Mouse (Mus musculus) ES-E14 (cell line): ENCODE measurements around the gene Cops6.
A peak's percentile ranks its signal among the peaks of the same experiment; 100 is the strongest.

Experiments
- CHD2 ChIP-seq: IDR thresholded peaks from 2 replicates; pipeline ENCODE4 v1.6.1; 2014; ENCODE audit warnings: mild to moderate bottlenecking, low read depth, low read length, inconsistent platforms
- HCFC1 ChIP-seq: IDR thresholded peaks from 2 replicates; pipeline ENCODE4 v1.6.1; 2012; ENCODE audit warnings: low read length, inconsistent platforms, borderline replicate concordance; ENCODE audit not compliant: insufficient read depth
- MAFK ChIP-seq: IDR thresholded peaks from 2 replicates; pipeline ENCODE4 v1.6.1; 2014; ENCODE audit warnings: mild to moderate bottlenecking, low read depth, low read length, inconsistent platforms; ENCODE audit not compliant: insufficient read depth
- ZNF384 ChIP-seq: IDR thresholded peaks from 2 replicates; pipeline ENCODE4 v1.6.1; 2012; ENCODE audit warnings: low read depth, low read length, inconsistent platforms

DNA sequence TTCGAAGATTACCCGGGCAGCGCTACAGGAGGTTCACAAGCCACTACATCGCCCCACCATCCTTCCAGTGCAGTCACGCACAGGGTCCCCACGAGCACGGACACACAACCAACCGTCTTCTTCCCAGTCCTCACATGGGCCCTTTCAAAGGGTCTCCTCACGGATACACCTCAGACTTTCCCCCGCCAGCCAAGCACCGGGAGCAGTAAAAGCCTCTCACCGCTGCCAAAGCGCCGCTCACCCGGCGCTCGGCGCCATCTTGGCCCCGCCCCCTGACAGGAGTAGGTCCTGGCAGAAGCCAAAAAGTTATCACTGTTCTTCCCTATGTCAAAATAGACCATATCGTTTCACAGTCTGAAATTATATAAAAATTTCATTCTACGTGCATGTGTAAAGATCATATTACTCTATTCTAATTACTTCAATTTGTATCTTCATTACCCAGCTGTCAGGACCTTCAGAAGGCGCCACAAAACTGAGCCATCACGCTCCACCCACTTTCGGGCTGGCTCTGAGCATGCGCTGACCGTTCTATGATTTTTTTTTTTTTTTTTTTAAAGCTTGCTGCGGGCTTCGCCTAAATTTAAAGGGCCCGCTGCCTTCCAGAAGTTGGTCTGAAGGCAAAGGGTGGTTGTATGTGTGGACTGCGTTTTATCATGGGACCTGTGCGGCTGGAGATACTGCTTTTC lies 26.2 kb downstream of the Cops6 start, which contains the start of the genes Taf6 and Cnpy4:
- no peak for TF ChIP-seq CHD2
- TF ChIP-seq MAFK: 0 out of 2 replicates have a peak, but pooled peaks have one; percentile 26
- peak; percentile 99 for TF ChIP-seq ZNF384
- TF ChIP-seq HCFC1: peak; percentile 42; the same call in 1 of the 2 replicates
